Mouse (Mus musculus): ENCODE results near the gene Gria4. TPM values are rescaled to one million over a fixed set of nuclear protein-coding genes. Genes with fewer than 3 reads are reported as not detected.
A peak's percentile ranks its signal among the peaks of the same experiment; 100 is the strongest.
"Not testable (repeated sequence)": the region's sequence is repeated elsewhere in the genome, so short reads cannot be mapped to it uniquely, and the experiment has no call there.

Gria4 gene
- polyA plus RNA-seq, 1 experiment from 2014 or later: 2.6 TPM

DNA sequence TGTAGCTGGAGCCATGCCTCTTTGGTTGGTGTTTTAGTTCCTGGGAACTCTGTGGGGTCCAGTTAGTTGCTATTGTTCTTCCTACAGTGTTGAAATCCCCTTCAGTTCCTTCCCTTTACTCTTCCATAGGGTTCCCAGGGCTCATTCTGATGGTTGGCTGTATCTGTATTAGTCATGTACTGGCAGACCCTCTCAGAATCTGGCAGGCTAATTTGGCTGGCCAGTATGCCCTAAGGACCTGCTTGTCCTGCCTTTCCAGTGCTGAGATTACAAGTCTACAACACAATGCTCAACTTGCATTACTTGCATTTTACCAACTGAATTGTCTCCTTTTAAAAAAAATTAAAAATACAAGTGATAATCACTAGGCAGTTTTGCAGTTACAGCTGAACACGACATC is 338.4 kb downstream of the Gria4 start:
- Histone ChIP-seq H3K9me3 (ENCODE audit: control insufficient read depth, low read length) (no peaks in the 10 kb centered on the region), H3K36me3 (ENCODE audit: control insufficient read depth, insufficient read depth, low read length) (no peaks in the 10 kb centered on the region), H3K27ac (replicated peaks; ENCODE audit: low read depth, low read length) (no peak overlapping the region), H3K4me2 (ENCODE audit: low read depth, low read length) (no peak overlapping the region), H3K4me1 (ENCODE audit: control insufficient read depth, insufficient read depth, low read length) (no peaks in the 10 kb centered on the region), H3K27me3 (replicated peaks; ENCODE audit: control insufficient read depth, insufficient read depth, low read length) (no peaks in the 10 kb centered on the region), H3K9ac (ENCODE audit: low read depth, low read length) (no peak overlapping the region), H3K4me3 (ENCODE audit: low read depth, low read length) (no peak overlapping the region)
- no peak for ATAC-seq (ENCODE audit: low read depth)
- 87% methylated on average over 1 of the region's 1 CpGs for WGBS
- DNase-seq (ENCODE audit: low spot score): no peak

DNA sequence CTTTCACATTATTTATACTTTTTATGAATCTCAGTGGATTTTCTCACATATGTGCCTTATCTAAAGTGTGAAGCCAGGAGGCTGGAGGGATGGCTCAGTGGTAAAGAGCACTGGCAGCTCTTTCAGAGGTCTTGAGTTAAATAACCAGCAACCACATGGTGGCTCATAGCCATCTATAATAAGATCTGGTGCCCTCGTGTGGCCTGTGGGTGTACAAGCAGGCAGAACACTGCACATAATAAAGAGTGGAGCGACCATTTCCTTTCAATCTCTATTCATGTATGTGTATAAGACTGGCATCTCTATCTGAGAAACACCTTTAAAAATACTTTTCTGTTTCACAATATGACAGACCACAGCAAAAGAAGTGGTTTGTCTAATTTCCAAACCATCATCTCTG is 353.1 kb downstream of the Gria4 start:
- no peak overlapping the region for H3K4me2 ChIP-seq (ENCODE audit: low read depth, low read length)
- no peaks in the 10 kb centered on the region for H3K9me3 ChIP-seq (ENCODE audit: control insufficient read depth, low read length)
- H3K27ac ChIP-seq (replicated peaks; ENCODE audit: low read depth, low read length): no peak overlapping the region
- no peaks in the 10 kb centered on the region for H3K36me3 ChIP-seq (ENCODE audit: control insufficient read depth, insufficient read depth, low read length)
- whole genome bisulfite sequencing: 31% methylated on average over 2 of the region's 2 CpGs
- H3K27me3 ChIP-seq (replicated peaks; ENCODE audit: control insufficient read depth, insufficient read depth, low read length): no peaks in the 10 kb centered on the region
- no peak overlapping the region for H3K9ac ChIP-seq (ENCODE audit: low read depth, low read length)
- ATAC-seq (ENCODE audit: low read depth): no peak
- no peak overlapping the region for H3K4me3 ChIP-seq (ENCODE audit: low read depth, low read length)
- H3K4me1 ChIP-seq (ENCODE audit: control insufficient read depth, insufficient read depth, low read length): no peaks in the 10 kb centered on the region
- peak; percentile 31 for DNase-seq (ENCODE audit: low spot score)

DNA sequence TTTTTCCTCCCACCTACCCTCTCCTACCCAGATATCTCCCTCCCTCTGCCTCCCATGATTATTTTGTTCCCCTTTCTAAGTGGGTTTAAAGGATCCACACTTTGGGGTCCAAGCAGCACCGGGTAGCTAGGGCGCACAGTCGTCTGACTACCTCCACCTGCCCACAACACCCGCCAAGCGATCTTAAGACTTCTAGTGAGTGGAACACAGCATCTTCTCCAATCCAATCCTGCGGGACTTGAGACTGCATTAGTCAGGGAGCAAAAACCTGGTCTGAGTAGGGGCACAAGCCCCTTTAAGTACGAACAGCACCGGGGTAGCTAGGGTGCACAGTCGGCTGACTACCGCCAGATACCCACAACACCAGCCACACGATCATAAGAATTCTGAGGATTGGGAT is 395.2 kb downstream of the Gria4 start:
- 95% methylated on average over 11 of the region's 11 CpGs for WGBS
- not testable (repeated sequence) for H3K4me2 ChIP-seq (ENCODE audit: low read depth, low read length); H3K4me3 ChIP-seq (ENCODE audit: low read depth, low read length); DNase-seq (ENCODE audit: low spot score); H3K36me3 ChIP-seq (ENCODE audit: control insufficient read depth, insufficient read depth, low read length); H3K4me1 ChIP-seq (ENCODE audit: control insufficient read depth, insufficient read depth, low read length); H3K9ac ChIP-seq (ENCODE audit: low read depth, low read length); H3K27me3 ChIP-seq (replicated peaks; ENCODE audit: control insufficient read depth, insufficient read depth, low read length); H3K9me3 ChIP-seq (ENCODE audit: control insufficient read depth, low read length); ATAC-seq (ENCODE audit: low read depth); H3K27ac ChIP-seq (replicated peaks; ENCODE audit: low read depth, low read length)

DNA sequence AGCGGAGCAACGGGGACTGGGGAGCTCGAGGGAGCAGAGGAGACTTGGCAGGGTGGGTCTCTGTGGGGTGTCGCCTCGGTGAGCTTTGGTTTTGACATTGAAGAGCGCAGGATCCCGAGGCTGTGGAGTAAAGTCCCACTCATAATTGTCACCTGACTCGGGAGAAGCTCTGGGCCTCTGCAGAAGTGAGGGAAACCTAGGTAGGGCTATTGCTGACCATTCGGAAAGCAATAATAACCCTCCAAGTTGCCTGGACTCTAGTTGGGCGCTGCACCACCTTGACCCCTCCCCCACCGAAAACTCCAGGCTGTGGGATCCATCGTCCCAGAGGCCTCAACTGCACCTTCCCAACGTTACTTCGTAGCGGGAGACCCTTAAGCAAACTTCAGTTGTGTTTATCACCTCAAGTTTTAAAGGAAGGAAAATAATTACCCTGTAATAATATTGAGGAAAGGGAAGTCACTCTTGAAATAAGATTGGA is 419.4 kb downstream of the Gria4 start:
- DNase-seq (ENCODE audit: low spot score) (no peak), ATAC-seq (ENCODE audit: low read depth) (peak; percentile 48)
- no peaks in the 10 kb centered on the region for H3K9me3 ChIP-seq (ENCODE audit: control insufficient read depth, low read length)
- H3K27ac ChIP-seq (replicated peaks; ENCODE audit: low read depth, low read length): peak overlapping the region; percentile 22; the same call in 1 of the 2 replicates
- H3K4me3 ChIP-seq (ENCODE audit: low read depth, low read length): peak overlapping the region; percentile 62
- WGBS: 0% methylated on average over 15 of the region's 15 CpGs
- 0 out of 2 replicates have a peak, but pooled peaks cover 3% of the 10 kb centered on the region for H3K36me3 ChIP-seq (ENCODE audit: control insufficient read depth, insufficient read depth, low read length)
- H3K4me1 ChIP-seq (ENCODE audit: control insufficient read depth, insufficient read depth, low read length): peaks cover 3% of the 10 kb centered on the region; the same call in 1 of the 2 replicates
- H3K9ac ChIP-seq (ENCODE audit: low read depth, low read length): peak overlapping the region; percentile 65
- H3K4me2 ChIP-seq (ENCODE audit: low read depth, low read length): peak overlapping the region; percentile 71
- no peaks in the 10 kb centered on the region for H3K27me3 ChIP-seq (replicated peaks; ENCODE audit: control insufficient read depth, insufficient read depth, low read length)

DNA sequence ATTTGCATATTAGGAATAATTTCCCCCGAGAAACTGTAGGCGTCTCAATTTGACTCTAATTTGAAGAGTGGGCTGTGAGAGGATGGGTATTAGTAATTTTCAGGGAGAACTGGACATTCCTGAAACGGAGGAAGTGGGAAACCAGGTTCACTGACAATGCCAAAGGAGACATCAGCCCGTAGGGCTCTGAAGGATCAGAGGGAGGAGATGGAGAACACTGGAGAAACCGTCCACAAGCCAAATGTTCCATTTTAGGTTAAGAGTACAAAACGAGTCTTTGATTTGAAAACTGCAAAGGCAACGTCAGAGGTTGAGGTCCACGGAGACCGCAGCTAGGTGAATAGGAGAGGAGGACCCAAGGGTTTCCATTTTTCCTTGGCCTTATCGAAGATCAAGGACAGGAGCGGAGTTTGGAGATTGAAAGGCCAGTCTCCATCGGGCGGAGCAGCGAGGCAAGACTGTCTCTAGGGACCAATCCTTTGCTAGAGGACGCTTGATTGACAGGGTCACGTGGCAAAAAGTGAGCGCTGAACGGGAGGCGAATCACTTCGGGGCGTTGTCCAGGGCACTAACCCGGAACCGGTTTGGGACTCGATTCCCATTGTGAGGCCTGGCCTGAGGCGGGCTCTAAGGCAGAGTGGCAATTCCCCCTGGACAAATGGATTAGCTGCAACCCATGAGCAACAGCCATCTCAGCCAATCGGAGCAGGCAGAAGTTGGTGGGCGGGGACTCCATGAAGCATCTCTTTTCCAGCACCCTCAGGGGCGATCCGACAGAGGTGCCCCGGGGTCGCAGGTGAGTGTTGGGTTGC is 420.0 kb downstream of the Gria4 start, which contains the start of gene Msantd4:
TSS of gene Msantd4 (plus strand) at position 735 of the 812 bp plus-strand sequence.
- Histone ChIP-seq H3K27ac (replicated peaks; ENCODE audit: low read depth, low read length) (peak within 1 kb of the TSS; percentile 79), H3K4me1 (ENCODE audit: control insufficient read depth, insufficient read depth, low read length) (peaks cover 3% of the 10 kb centered on the region; the same call in 1 of the 2 replicates), H3K36me3 (ENCODE audit: control insufficient read depth, insufficient read depth, low read length) (0 out of 2 replicates have a peak, but pooled peaks cover 3% of the 10 kb centered on the region), H3K9me3 (ENCODE audit: control insufficient read depth, low read length) (no peaks in the 10 kb centered on the region), H3K4me3 (ENCODE audit: low read depth, low read length) (peak within 1 kb of the TSS; percentile 62), H3K9ac (ENCODE audit: low read depth, low read length) (peak within 1 kb of the TSS; percentile 70), H3K4me2 (ENCODE audit: low read depth, low read length) (peak within 1 kb of the TSS; percentile 71), H3K27me3 (replicated peaks; ENCODE audit: control insufficient read depth, insufficient read depth, low read length) (no peaks in the 10 kb centered on the region)
- 3% methylated on average over 31 of the region's 31 CpGs for WGBS
- DNase-seq (ENCODE audit: low spot score) (peak; percentile 100), ATAC-seq (ENCODE audit: low read depth) (peak; percentile 100)

Small RNAs within 50 kb of the gene (microRNA-seq; reads per million reads assigned to microRNA genes)
- gene Gm23811 (ENCODE audit: borderline number of aligned reads): not detected
- gene Gm23992 (ENCODE audit: borderline number of aligned reads): not detected
